ENCODE assay signal across 8 mouse cellular contexts in genomic region chr13:23400771-23401682, GRCm38 (mm10). TPM values are rescaled to one million over a fixed set of nuclear protein-coding genes. Genes with fewer than 3 reads are reported as not detected.
DNase-seq lines count a peak whose midpoint lies in the region; ATAC-seq and TF ChIP-seq lines count a peak whose summit lies in the region.

No protein-coding gene starts in this region.

- no peak overlapping the region for H3K9ac ChIP-seq in heart, embryonic 15.5 days
- peak overlapping the region; percentile 66 for H3K9ac ChIP-seq in ES-Bruce4 (ENCODE audit: low read depth, poor library complexity, severe bottlenecking)
- H3K9ac ChIP-seq in liver, embryonic 11.5 days (ENCODE audit: low read depth, low read length), result peak overlapping the region; percentile 53; the same call in 1 of the 2 replicates

- WGBS in heart, embryonic 15.5 days, result 9% methylated on average over 24 of the region's 24 CpGs
- WGBS in liver, embryonic 11.5 days, result 3% methylated on average over 24 of the region's 24 CpGs

- peak overlapping the region; percentile 66 for H3K4me2 ChIP-seq in heart, embryonic 15.5 days
- peak overlapping the region; percentile 80 for H3K4me2 ChIP-seq in liver, embryonic 11.5 days

- no peaks in the 10 kb centered on the region for H3K9me3 ChIP-seq in heart, embryonic 15.5 days (replicated peaks)
- H3K9me3 ChIP-seq in ES-Bruce4 (replicated peaks; ENCODE audit: control insufficient read depth, insufficient read depth, low read length, poor library complexity, severe bottlenecking), result no peaks in the 10 kb centered on the region
- no peaks in the 10 kb centered on the region for H3K9me3 ChIP-seq in erythroblast, embryonic 14.5 days (ENCODE audit: control insufficient read depth, low read length)
- H3K9me3 ChIP-seq in liver, embryonic 11.5 days (ENCODE audit: control insufficient read depth, low read length), result no peaks in the 10 kb centered on the region

- H3K27me3 ChIP-seq in heart, embryonic 15.5 days, result peaks cover 34% of the 10 kb centered on the region
- H3K27me3 ChIP-seq in ES-Bruce4 (ENCODE audit: control insufficient read depth, insufficient read depth, low read length, poor library complexity, severe bottlenecking), result 0 out of 2 replicates have a peak, but pooled peaks cover under 1% of the 10 kb centered on the region
- peaks cover 37% of the 10 kb centered on the region for H3K27me3 ChIP-seq in erythroblast, embryonic 14.5 days (ENCODE audit: control insufficient read depth)
- peaks cover 9% of the 10 kb centered on the region for H3K27me3 ChIP-seq in liver, embryonic 11.5 days (replicated peaks; ENCODE audit: control insufficient read depth, insufficient read depth, low read length)

- H3K4me1 ChIP-seq in heart, embryonic 15.5 days (replicated peaks), result peaks cover 11% of the 10 kb centered on the region
- H3K4me1 ChIP-seq in ES-Bruce4 (ENCODE audit: control insufficient read depth, insufficient read depth, low read length), result no peaks in the 10 kb centered on the region
- peaks cover 31% of the 10 kb centered on the region for H3K4me1 ChIP-seq in erythroblast, embryonic 14.5 days (ENCODE audit: control insufficient read depth)
- no peaks in the 10 kb centered on the region for H3K4me1 ChIP-seq in liver, embryonic 11.5 days (replicated peaks; ENCODE audit: control insufficient read depth, insufficient read depth, low read length)

- TF ChIP-seq CTCF in ES-Bruce4 (IDR thresholded peaks at IDR 0.05; ENCODE audit: low read depth, low read length), result no peak

- no peak for TF ChIP-seq POLR2A in ES-Bruce4 (IDR thresholded peaks at IDR 0.05; ENCODE audit: insufficient read depth, low read length)

- intact Hi-C loops in heart, postnatal 25 days (cut with DNase I), result loop anchor here (1.0 to 10.0 kb wide), 2 partner anchors 11 to 106 kb away; no protein-coding TSS in a partner anchor

- H3K27ac ChIP-seq in heart, embryonic 15.5 days, result no peak overlapping the region
- H3K27ac ChIP-seq in ES-Bruce4 (ENCODE audit: insufficient read depth, low read length), result no peak overlapping the region
- H3K27ac ChIP-seq in liver, embryonic 11.5 days (ENCODE audit: low read depth, low read length), result no peak overlapping the region

- no peak for DNase-seq in heart, postnatal 25 days (ENCODE audit: low spot score)
- no peak for DNase-seq in liver, embryonic 11.5 days (ENCODE audit: low spot score)
- DNase-seq in adrenal gland, postnatal 25 days, result no peak
- no peak for DNase-seq in kidney, adult 9 months
- DNase-seq in left cerebral cortex, adult 11 months (ENCODE audit: low spot score), result no peak

- no peak for ATAC-seq in heart, embryonic 15.5 days (replicated peaks; ENCODE audit: insufficient number of reproducible peaks, insufficient read depth, low FRiP score, low read depth)
- ATAC-seq in liver, embryonic 11.5 days (replicated peaks; ENCODE audit: low FRiP score), result peak; percentile 56

- H3K4me3 ChIP-seq in heart, embryonic 15.5 days, result peak overlapping the region; percentile 39
- H3K4me3 ChIP-seq in ES-Bruce4 (ENCODE audit: low read depth, low read length), result peak overlapping the region; percentile 89
- peak overlapping the region; percentile 62 for H3K4me3 ChIP-seq in erythroblast, embryonic 14.5 days (replicated peaks)
- peak overlapping the region; percentile 59 for H3K4me3 ChIP-seq in liver, embryonic 11.5 days (ENCODE audit: low read depth, low read length)

- H3K36me3 ChIP-seq in heart, embryonic 15.5 days, result no peaks in the 10 kb centered on the region
- no peaks in the 10 kb centered on the region for H3K36me3 ChIP-seq in ES-Bruce4 (ENCODE audit: control insufficient read depth, insufficient read depth, low read length, poor library complexity, severe bottlenecking)
- no peaks in the 10 kb centered on the region for H3K36me3 ChIP-seq in erythroblast, embryonic 14.5 days (ENCODE audit: control insufficient read depth)
- H3K36me3 ChIP-seq in liver, embryonic 11.5 days (ENCODE audit: control insufficient read depth, insufficient read depth, low read length), result no peaks in the 10 kb centered on the region

- TF ChIP-seq EP300 in ES-Bruce4 (IDR thresholded peaks at IDR 0.05; ENCODE audit: insufficient read depth, low read depth, low read length), result no peak

RNA-seq across cellular contexts. Expression of gene Abt1, which starts 22.6 kb away (rescaled TPM):
- 8.1 and 8.2 TPM in 2 replicates for polyA plus RNA-seq in heart, embryonic 15.5 days (2015; fragmentation: Nextera tagmentation; extraction: Ambion mirVana)
- 1 to 10 TPM; 3.9 to 4.4 TPM for total RNA-seq in heart, postnatal 25 days (2021)
- polyA plus RNA-seq in ES-Bruce4 (2011; ENCODE audit: insufficient read depth, insufficient read length, low read depth, missing spikeins), result 10.0 and 10.3 TPM in 2 replicates
- 0.76 and 0.84 TPM in 2 replicates for polyA plus RNA-seq in erythroblast, embryonic 14.5 days (2012)
- polyA plus RNA-seq in liver, embryonic 11.5 days (2014; fragmentation: Nextera tagmentation; extraction: Ambion mirVana), result 13.1 and 13.4 TPM in 2 replicates
- total RNA-seq in adrenal gland, postnatal 25 days (2021), result 6.4 and 6.9 TPM in 2 replicates

RNA-seq across cellular contexts. Expression of gene Zfp322a, which starts 32.0 kb away (rescaled TPM):
- polyA plus RNA-seq in heart, embryonic 15.5 days (2015; fragmentation: Nextera tagmentation; extraction: Ambion mirVana), result 33.4 and 39.1 TPM in 2 replicates
- total RNA-seq in heart, postnatal 25 days (2021), result 10 to 100 TPM; 16.8 to 20.2 TPM
- polyA plus RNA-seq in ES-Bruce4 (2011; ENCODE audit: insufficient read depth, insufficient read length, low read depth, missing spikeins), result 47.3 and 52.8 TPM in 2 replicates
- 0.01 TPM in 2 replicates for polyA plus RNA-seq in erythroblast, embryonic 14.5 days (2012)
- 36.4 and 37.0 TPM in 2 replicates for polyA plus RNA-seq in liver, embryonic 11.5 days (2014; fragmentation: Nextera tagmentation; extraction: Ambion mirVana)
- 19.7 and 30.1 TPM in 2 replicates for total RNA-seq in adrenal gland, postnatal 25 days (2021)

Comparison
In these comparisons a context has a peak if more than half of its experiments do, and no peak if none do; other contexts are left out.
1. H3K4me3 ChIP-seq: peak in every context shown above with its lines; median percentile 89 in ES-Bruce4; 62 in erythroblast, embryonic 14.5 days; 59 in liver, embryonic 11.5 days; 39 in heart, embryonic 15.5 days.
2. RNA of gene Zfp322a, which starts 32.0 kb away (polyA plus RNA-seq): 47.3 to 52.8 TPM in ES-Bruce4, 33.4 to 39.1 TPM in heart, embryonic 15.5 days and 36.4 to 37.0 TPM in liver, embryonic 11.5 days; 0.01 TPM in erythroblast, embryonic 14.5 days; every median in the first group is over 10 times any median in the second.